Mouse (Mus musculus): Measurements from ENCODE around the gene Rbmxl1.
"Not testable (repeated sequence)": the region's sequence is repeated elsewhere in the genome, so short reads cannot be mapped to it uniquely, and the experiment has no call there.

Rbmxl1 gene

DNA sequence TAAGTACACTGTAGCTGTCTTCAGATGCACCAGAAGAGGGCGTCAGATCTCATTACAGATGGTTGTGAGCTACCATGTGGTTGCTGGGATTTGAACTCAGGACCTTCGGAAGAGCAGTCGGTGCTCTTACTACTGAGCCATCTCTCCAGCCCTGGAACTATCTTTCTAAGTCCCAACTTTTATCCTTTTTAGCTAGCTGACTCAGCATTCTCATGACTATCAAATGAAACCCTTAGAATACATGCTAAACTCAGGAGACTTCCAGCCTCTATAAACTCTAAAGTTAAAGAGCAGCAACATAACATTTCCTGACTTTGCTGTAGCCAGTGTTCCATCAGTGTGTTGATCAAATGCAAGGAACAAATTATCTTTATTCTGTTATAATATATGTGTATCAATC lies 12.4 kb downstream of the Rbmxl1 start:
- not testable (repeated sequence) for DNase-seq (ENCODE audit: inconsistent age in 2 of 2, low spot score in 1 of 2)

DNA sequence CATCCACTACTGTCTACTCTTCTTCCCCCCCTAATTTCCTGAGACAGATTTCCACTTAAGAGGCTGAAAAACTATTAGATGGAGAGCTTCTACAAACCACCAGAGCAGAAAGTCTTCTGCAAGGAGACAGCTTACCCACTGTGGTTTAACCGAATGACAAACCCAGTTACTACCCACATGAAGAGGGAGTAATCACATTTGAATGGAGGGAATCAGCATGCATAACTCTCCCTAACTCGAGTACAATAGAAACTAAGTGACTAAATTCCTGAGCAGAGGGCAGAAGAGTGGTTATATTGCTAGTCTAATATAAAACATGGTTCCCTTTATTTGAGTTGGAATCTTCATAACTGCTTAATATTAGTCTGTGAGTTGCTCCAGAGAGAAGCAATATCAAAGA lies 15.7 kb downstream of the Rbmxl1 start:
- no peak for DNase-seq (ENCODE audit: inconsistent age in 2 of 2, low spot score in 1 of 2)

DNA sequence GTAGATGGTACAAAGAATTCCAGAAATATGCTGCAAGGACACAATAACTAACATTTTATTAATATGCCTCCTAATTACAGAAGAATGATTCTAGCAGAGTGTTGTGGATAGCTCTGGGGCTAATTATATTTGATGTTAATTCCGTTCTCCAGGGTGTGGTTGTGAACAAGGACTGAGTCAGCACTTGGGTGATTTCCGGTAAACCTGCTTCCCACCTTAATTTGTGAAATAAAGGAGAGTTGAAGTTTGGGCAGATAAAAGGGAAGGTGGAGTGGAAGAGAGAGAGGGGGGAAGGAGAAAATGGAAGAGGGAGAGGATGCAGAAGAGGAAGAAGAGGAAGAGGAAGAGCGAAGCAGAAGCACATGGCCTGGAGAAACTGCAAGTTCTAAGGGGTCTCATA lies 19.0 kb downstream of the Rbmxl1 start:
- DNase-seq (ENCODE audit: inconsistent age in 2 of 2, low spot score in 1 of 2), result no peak

DNA sequence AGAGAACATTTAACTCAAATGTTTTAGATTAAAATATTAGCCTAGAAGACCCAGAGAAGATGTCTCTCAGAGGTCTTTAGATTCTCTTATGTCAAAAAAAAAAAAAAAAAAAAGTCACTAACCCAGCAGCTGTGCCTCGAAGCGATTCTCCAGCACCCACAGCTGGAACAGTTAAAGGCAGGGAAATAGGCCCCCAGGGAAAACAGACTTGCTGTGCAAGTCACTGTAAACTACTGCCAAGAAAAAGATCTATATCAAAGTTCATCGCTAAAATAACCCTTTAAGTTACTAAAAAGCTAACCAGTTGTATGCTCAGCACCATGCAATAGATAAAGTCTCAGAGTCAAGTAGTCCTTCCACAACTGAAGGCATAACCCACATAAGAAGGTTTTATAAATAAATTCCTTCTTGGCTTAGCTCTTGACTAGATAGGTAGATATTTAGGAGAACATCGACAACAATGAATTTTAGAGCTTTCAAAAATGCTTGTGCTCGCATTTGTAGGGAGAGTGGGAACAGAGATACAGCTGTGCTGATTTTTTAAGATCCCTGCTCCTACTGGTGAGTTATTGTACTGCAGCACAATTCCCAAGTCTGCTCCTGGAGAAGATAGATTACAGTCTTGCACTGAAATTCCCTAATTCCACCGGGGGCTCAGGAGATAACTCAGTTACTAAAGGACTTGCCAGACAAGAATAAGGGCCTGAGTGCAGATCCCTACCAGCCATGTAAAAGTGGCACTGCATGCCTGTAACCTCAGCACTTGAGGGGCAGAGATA lies 31.5 kb downstream of the Rbmxl1 start:
- no peak for DNase-seq (ENCODE audit: inconsistent age in 2 of 2, low spot score in 1 of 2)

DNA sequence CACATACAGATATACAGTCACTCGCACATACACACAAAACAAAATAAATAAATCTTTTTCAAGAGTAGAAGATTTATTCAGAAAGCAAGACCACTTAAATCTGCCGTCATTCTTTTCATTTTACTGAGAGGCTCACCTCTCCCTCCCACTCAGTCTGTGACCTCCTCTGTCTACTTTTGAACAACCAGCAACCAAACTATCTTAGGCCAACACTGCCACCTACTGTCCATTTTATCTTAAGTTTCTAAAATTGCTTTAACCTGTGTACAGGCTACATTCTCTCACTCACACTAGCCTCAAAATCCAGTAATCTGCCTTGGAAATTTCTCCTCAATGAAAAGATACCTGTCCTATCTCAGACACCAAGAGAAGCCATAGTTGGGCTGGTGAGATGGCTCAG lies 40.8 kb downstream of the Rbmxl1 start:
- no peak for DNase-seq (ENCODE audit: inconsistent age in 2 of 2, low spot score in 1 of 2)

DNA sequence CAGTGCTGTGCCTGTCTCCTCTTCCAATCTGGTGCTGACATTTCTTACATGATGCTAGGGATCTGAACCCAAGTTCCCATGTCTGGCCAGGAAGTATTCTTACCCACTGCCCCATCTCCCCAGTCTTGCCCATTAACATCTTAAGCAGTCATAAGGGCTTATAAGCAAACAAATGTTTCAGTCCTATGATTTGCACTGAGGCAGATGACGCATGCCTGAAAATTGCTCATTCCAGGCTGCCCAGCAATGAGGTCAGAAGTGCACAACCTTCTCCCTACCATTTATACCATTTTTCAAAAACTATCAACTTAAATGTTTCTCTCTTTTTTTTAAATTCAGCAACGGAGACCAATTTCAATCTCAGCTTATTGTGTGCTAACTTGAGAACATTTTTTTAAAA lies 44.8 kb downstream of the Rbmxl1 start:
- DNase-seq (ENCODE audit: inconsistent age in 2 of 2, low spot score in 1 of 2), result no peak

DNA sequence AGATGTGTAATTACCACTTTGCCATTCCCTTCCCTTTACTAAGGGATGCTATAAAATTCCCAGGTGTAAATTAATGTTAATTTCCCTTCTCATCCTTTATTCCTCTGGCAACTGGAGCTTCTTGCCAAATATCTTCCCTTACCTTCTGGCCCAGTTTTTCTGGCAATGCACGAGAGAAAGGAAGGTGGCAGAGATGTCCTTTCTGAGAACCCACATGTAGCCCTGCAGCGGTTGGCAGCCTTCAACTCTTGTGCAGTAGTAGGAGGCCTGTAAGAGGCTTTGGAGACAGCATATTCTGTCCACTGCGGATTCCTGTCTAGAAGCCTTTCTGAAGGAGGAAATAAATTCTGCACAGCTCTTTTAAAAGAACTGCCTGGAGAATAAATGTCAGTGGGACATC lies 52.3 kb downstream of the Rbmxl1 start:
- DNase-seq (ENCODE audit: inconsistent age in 2 of 2, low spot score in 1 of 2), result no peak
